Mouse (Mus musculus) heart, postnatal 0 days (tissue): ENCODE measurements around the gene Mfap1a. TPM values are rescaled to one million over a fixed set of nuclear protein-coding genes. Genes with fewer than 3 reads are reported as not detected.
"Not testable (repeated sequence)": the region's sequence is repeated elsewhere in the genome, so short reads cannot be mapped to it uniquely, and the experiment has no call there.

Experiments
- ATAC-seq: fragments of 200-750 bp; cut with Nextera tagmentation; 2 replicates; pipeline ENCODE4 v1.8.0; 2017; ENCODE audit warnings: low read depth, moderate number of reproducible peaks, moderate library complexity; ENCODE audit not compliant: insufficient read depth
- DNase-seq: peaks from one replicate; pipeline ENCODE4 v3.0.0-alpha.2; 2016; ENCODE audit warnings: low spot score
- H3K27ac ChIP-seq: fragments of 300-500 bp; sonication (generic); 2 replicates; pipeline ENCODE4 v1.5.1; 2014; ENCODE audit warnings: low read depth, mild to moderate bottlenecking
- H3K27me3 ChIP-seq: fragments of 300-500 bp; sonication (generic); 2 replicates; pipeline ENCODE4 v1.6.1; 2014; ENCODE audit warnings: low read length, mixed read lengths; ENCODE audit not compliant: control insufficient read depth, insufficient read depth
- H3K36me3 ChIP-seq: fragments of 300-500 bp; sonication (generic); replicated peaks from 2 replicates; pipeline ENCODE4 v1.6.1; 2014; ENCODE audit warnings: low read length, mixed read lengths; ENCODE audit not compliant: control insufficient read depth, insufficient read depth
- H3K4me1 ChIP-seq: fragments of 300-500 bp; sonication (generic); 2 replicates; pipeline ENCODE4 v1.6.1; 2014; ENCODE audit warnings: antibody characterized with exemption; ENCODE audit not compliant: control insufficient read depth, insufficient read depth
- H3K4me2 ChIP-seq: fragments of 300-500 bp; sonication (generic); 2 replicates; pipeline ENCODE4 v1.6.1; 2014; ENCODE audit warnings: low read depth, mild to moderate bottlenecking, low read length, moderate library complexity
- H3K4me3 ChIP-seq: fragments of 300-500 bp; sonication (generic); 2 replicates; pipeline ENCODE4 v1.5.1; 2014; ENCODE audit warnings: low read depth, low read length
- H3K9ac ChIP-seq: fragments of 300-500 bp; sonication (generic); replicated peaks from 2 replicates; pipeline ENCODE4 v1.6.1; 2014; ENCODE audit warnings: low read depth, low read length, mixed read lengths
- H3K9me3 ChIP-seq: fragments of 300-500 bp; sonication (generic); replicated peaks from 2 replicates; pipeline ENCODE4 v1.6.1; 2016; ENCODE audit warnings: low read length; ENCODE audit not compliant: control insufficient read depth
- CTCF ChIP-seq: IDR thresholded peaks from 2 replicates; pipeline ENCODE4 v1.5.1; 2016; ENCODE audit warnings: antibody characterized with exemption, control low read depth, low read depth
- EP300 ChIP-seq: IDR thresholded peaks from 2 replicates; pipeline ENCODE4 v1.6.1; 2016; ENCODE audit warnings: antibody characterized with exemption, low read depth
- WGBS: fragments of 180-500 bp; shearing (Covaris S2); extraction: QIAGEN DNeasy Blood & Tissue Kit; methylation state at CpG from one replicate; pipeline ENCODE4 v1.1.7; 2014; 5-methylcytosine and 5-hydroxymethylcytosine counted together
- polyA plus RNA-seq: library from polyadenylated mRNA; unstranded; fragments of >200 nt; fragmentation: Nextera tagmentation; extraction: Ambion mirVana; gene quantifications from 2 replicates; pipeline ENCODE4 v1.2.1, GENCODE M21; 2015
- total RNA-seq: library from RNA; depleted of rRNA; stranded (reverse); fragments of >200 nt; gene quantifications from 2 replicates; pipeline ENCODE4 v1.2.3, GENCODE M21; 2014; ENCODE audit warnings: low replicate concordance; rRNA removed

The Mfap1a gene
- total RNA-seq (9.5 and 9.8 TPM in 2 replicates), polyA plus RNA-seq (15.7 and 16.0 TPM in 2 replicates)

DNA sequence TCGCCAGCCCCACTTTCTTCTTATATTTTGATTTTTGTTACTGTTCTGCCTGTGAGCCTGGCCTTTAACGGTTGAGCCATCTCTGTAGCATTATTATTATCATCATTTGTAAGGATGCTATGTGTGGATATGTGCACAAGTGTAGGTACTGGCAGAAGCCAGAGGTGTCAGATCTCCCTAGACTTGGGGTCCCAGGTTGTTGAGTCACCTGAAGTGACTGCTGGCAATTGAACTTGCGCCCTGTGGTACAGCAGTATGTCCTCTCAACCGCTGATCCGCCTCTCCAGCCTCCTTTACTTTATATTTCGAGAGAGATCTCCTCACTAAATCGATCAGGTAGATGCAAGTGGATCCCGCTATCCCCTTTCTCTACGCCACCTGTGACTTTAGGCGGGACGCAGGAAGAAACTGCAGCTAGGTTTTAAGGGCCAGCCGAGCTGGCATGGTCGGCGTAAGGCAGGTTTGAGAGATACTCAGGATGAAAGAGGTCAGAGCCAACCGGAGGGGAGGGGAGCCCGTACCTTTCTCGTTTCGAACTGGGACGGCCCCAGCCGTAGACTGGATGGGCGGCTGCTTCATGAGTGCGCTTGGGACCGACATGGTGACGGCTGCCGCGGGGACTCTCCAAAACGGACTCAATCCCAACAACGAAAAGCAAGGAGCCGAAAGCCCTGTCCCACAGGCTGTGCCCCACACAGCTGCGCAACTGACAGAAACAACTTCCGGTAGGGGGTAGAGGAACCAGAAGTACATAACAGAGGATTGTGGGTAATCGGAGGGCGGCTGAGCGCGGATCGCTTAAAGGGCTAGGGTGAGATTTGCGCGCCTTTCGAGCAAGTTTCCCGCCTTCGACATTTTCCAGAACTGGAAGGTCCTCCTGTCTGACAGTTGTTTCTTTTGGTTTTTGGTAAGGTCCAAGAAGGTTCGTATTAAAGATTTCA is at the start of gene Mfap1a, which contains the start of gene Wdr76:
Gene Mfap1a, minus strand, starts transcription at position 724 of the 941 bp plus-strand sequence.
Gene Wdr76, plus strand, starts transcription at position 782 of the 941 bp plus-strand sequence.
- WGBS: 4% methylated on average over 38 of the region's 42 CpGs
- not testable (repeated sequence) for H3K36me3 ChIP-seq, H3K27me3 ChIP-seq, H3K9me3 ChIP-seq
- Histone ChIP-seq H3K4me1 (peaks cover 11% of the 10 kb centered on the region), H3K27ac (peak within 1 kb of the TSS; percentile 82), H3K4me3 (peak within 1 kb of the TSS; percentile 63), H3K9ac (peak within 1 kb of the TSS; percentile 73), H3K4me2 (peak within 1 kb of the TSS; percentile 76)
- ATAC-seq: peak; percentile 91
- TF ChIP-seq CTCF: peak; percentile 19; the same call in 1 of the 2 replicates
- peak; percentile 94 for DNase-seq

DNA sequence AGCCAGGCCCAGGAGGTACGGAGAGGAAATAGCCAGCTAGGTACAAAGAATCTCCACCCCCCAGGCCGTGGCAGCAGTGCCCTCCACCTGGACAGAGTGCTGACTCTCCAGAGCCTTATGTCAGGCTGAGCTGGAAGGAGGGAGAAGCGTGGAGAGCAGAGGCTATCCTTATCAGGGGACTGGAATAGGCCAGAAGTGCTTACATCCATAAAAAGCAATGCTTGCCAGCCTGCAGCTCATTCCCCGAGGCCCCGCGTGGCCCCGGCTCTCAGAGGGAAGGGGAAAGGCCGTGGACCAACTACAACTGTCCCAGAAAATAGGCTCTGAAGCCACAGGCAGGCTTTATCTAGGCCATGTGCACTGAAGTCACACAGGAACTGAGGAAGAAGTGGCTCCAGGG is 44.8 kb upstream of the Mfap1a start:
- Histone ChIP-seq H3K4me1 (peaks cover 11% of the 10 kb centered on the region), H3K4me2 (peak overlapping the region; percentile 58), H3K27me3 (no peaks in the 10 kb centered on the region), H3K9me3 (no peaks in the 10 kb centered on the region), H3K4me3 (peak overlapping the region; percentile 50), H3K27ac (peak overlapping the region; percentile 97), H3K36me3 (peaks cover 23% of the 10 kb centered on the region), H3K9ac (peak overlapping the region; percentile 64)
- 19% methylated on average over 8 of the region's 8 CpGs for WGBS
- TF ChIP-seq CTCF (no peak), EP300 (peak; percentile 75; the same call in 1 of the 2 replicates)
- peak; percentile 80 for ATAC-seq
- peak; percentile 88 for DNase-seq

DNA sequence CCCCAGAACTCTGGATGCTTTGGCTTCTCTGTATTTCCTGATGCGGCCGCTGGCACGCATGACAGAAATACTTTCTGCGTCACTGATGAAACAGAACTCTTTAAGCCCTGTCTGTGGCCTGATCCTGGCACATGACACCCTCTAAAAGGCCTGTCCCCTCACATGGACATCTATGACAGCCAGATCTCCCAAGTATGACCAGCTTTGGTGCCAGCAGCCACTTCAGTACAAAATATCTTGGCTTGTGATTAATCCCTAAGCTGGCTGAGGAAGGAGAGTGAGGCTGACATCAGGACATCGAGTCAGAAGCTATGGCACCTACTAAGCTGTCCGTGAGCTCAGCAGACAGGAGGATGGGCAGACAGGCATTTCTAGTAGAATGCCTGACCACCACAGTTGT is 43.2 kb upstream of the Mfap1a start:
- H3K4me3 ChIP-seq: peak overlapping the region; percentile 50
- peak overlapping the region; percentile 58 for H3K4me2 ChIP-seq
- WGBS: 40% methylated on average over 6 of the region's 6 CpGs
- H3K36me3 ChIP-seq: peaks cover 36% of the 10 kb centered on the region
- no peaks in the 10 kb centered on the region for H3K27me3 ChIP-seq
- peaks cover 11% of the 10 kb centered on the region for H3K4me1 ChIP-seq
- DNase-seq (peak; percentile 93), ATAC-seq (peak; percentile 87)
- TF ChIP-seq CTCF (no peak), EP300 (peak; percentile 74)
- peak overlapping the region; percentile 46 for H3K9ac ChIP-seq
- no peaks in the 10 kb centered on the region for H3K9me3 ChIP-seq
- peak overlapping the region; percentile 97 for H3K27ac ChIP-seq

DNA sequence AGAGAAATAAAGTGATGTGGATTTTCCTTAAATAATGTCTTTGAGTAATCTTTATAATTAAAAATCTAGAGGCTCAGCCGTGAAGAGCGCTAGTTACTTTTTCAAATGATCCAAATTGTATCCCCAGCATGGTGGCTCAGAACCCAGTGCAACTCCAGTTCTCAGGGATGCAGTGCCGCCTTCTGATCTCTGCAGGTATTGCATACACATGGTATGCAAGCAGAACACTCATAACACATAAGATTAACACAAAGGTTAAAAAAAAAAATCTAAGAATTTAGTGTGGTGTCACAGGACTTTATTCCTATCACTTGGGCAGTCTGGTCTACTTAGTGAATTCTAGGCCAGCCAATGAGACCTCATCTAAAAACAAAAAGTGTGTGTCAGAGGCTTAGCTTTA is 38.4 kb upstream of the Mfap1a start:
- H3K4me2 ChIP-seq: no peak overlapping the region
- no peak overlapping the region for H3K9ac ChIP-seq
- H3K4me3 ChIP-seq: no peak overlapping the region
- no peaks in the 10 kb centered on the region for H3K9me3 ChIP-seq
- WGBS: 93% methylated on average over 3 of the region's 3 CpGs
- ATAC-seq (no peak), DNase-seq (no peak)
- no peak overlapping the region for H3K27ac ChIP-seq
- TF ChIP-seq EP300: no peak
- peak; percentile 10; the same call in 1 of the 2 replicates for TF ChIP-seq CTCF
- H3K4me1 ChIP-seq: 0 out of 2 replicates have a peak, but pooled peaks cover 4% of the 10 kb centered on the region
- H3K27me3 ChIP-seq: no peaks in the 10 kb centered on the region
- peaks cover 49% of the 10 kb centered on the region for H3K36me3 ChIP-seq

- Histone ChIP-seq H3K36me3 (peaks cover 19% of the 10 kb centered on the region; the same call in 1 of the 2 replicates), H3K4me2 (no peak overlapping the region), H3K9ac (no peak overlapping the region), H3K4me3 (no peak overlapping the region), H3K27me3 (no peaks in the 10 kb centered on the region), H3K9me3 (no peaks in the 10 kb centered on the region), H3K4me1 (no peaks in the 10 kb centered on the region), H3K27ac (no peak overlapping the region)
- TF ChIP-seq EP300 (no peak), CTCF (no peak)
- ATAC-seq: no peak
- WGBS: 86% methylated on average over 2 of the region's 2 CpGs
- no peak for DNase-seq
Observed at GRCm38 (mm10) chr2:121525056-121525455, 18.6 kb upstream of the Mfap1a start.

GRCm38 (mm10) chr2:121522830-121523229 is 16.4 kb upstream of the Mfap1a start:
- H3K27ac ChIP-seq, DNase-seq, H3K27me3 ChIP-seq, H3K9me3 ChIP-seq, ATAC-seq, H3K9ac ChIP-seq, H3K4me1 ChIP-seq, H3K4me2 ChIP-seq, H3K4me3 ChIP-seq: not testable (repeated sequence)
- WGBS: 98% methylated on average over 3 of the region's 3 CpGs
- peaks cover 23% of the 10 kb centered on the region for H3K36me3 ChIP-seq
